Mouse (Mus musculus): Measurements from ENCODE around the gene Rere. TPM values are rescaled to one million over a fixed set of nuclear protein-coding genes. Genes with fewer than 3 reads are reported as not detected.

Rere gene
- total and polyA plus RNA-seq, 3 experiments = 19.3 to 46.4 (median 39.0) TPM

GRCm38 (mm10) chr4:150520069-150520468 lies 238.6 kb downstream of the Rere start:
- Histone ChIP-seq H3K36me3 (ENCODE audit: control insufficient read depth, insufficient read depth, low read length) (no peaks in the 10 kb centered on the region; the same call in 1 of the 2 replicates), H3K9ac (ENCODE audit: low read depth, low read length) (no peak overlapping the region), H3K4me3 (no peak overlapping the region), H3K27ac (no peak overlapping the region), H3K27me3 (ENCODE audit: control insufficient read depth, insufficient read depth, low read length) (no peaks in the 10 kb centered on the region), H3K79me2 (replicated peaks; ENCODE audit: control insufficient read depth, insufficient read depth, low read length) (peaks cover 4% of the 10 kb centered on the region; the same call in 1 of the 2 replicates), H3K4me1 (ENCODE audit: control insufficient read depth, insufficient read depth, low read length) (no peaks in the 10 kb centered on the region)
- TF ChIP-seq CTCF (IDR thresholded peaks at IDR 0.05) (no peak), EP300 (IDR thresholded peaks at IDR 0.05; ENCODE audit: insufficient read depth, low read depth, low read length) (no peak), POLR2A (IDR thresholded peaks at IDR 0.05; ENCODE audit: insufficient read depth, low read depth, low read length) (no peak)
- DNase-seq = no peak
- WGBS = 66% methylated on average over 1 of the region's 1 CpGs
- intact Hi-C loops (cut with DNase I) = no loop called here

GRCm38 (mm10) chr4:150522425-150522824 lies 241.0 kb downstream of the Rere start:
- no peak for DNase-seq
- Histone ChIP-seq H3K9ac (ENCODE audit: low read depth, low read length) (no peak overlapping the region), H3K27me3 (ENCODE audit: control insufficient read depth, insufficient read depth, low read length) (no peaks in the 10 kb centered on the region), H3K27ac (no peak overlapping the region), H3K4me1 (ENCODE audit: control insufficient read depth, insufficient read depth, low read length) (no peaks in the 10 kb centered on the region), H3K4me3 (no peak overlapping the region), H3K79me2 (replicated peaks; ENCODE audit: control insufficient read depth, insufficient read depth, low read length) (peaks cover 4% of the 10 kb centered on the region; the same call in 1 of the 2 replicates), H3K36me3 (ENCODE audit: control insufficient read depth, insufficient read depth, low read length) (no peaks in the 10 kb centered on the region)
- intact Hi-C loops (cut with DNase I) = no loop called here
- TF ChIP-seq EP300 (IDR thresholded peaks at IDR 0.05; ENCODE audit: insufficient read depth, low read depth, low read length) (no peak), CTCF (IDR thresholded peaks at IDR 0.05) (no peak), POLR2A (IDR thresholded peaks at IDR 0.05; ENCODE audit: insufficient read depth, low read depth, low read length) (no peak)
- WGBS = 81% methylated on average over 5 of the region's 5 CpGs

- no peak overlapping the region for H3K4me3 ChIP-seq
- TF ChIP-seq CTCF (IDR thresholded peaks at IDR 0.05) (no peak), EP300 (IDR thresholded peaks at IDR 0.05; ENCODE audit: insufficient read depth, low read depth, low read length) (no peak), POLR2A (IDR thresholded peaks at IDR 0.05; ENCODE audit: insufficient read depth, low read depth, low read length) (no peak)
- peaks cover 4% of the 10 kb centered on the region; the same call in 1 of the 2 replicates for H3K79me2 ChIP-seq (replicated peaks; ENCODE audit: control insufficient read depth, insufficient read depth, low read length)
- intact Hi-C loops (cut with DNase I) = no loop called here
- H3K27me3 ChIP-seq (ENCODE audit: control insufficient read depth, insufficient read depth, low read length) = no peaks in the 10 kb centered on the region
- H3K4me1 ChIP-seq (ENCODE audit: control insufficient read depth, insufficient read depth, low read length) = no peaks in the 10 kb centered on the region
- H3K36me3 ChIP-seq (ENCODE audit: control insufficient read depth, insufficient read depth, low read length) = no peaks in the 10 kb centered on the region
- H3K27ac ChIP-seq = no peak overlapping the region
- DNase-seq = no peak
- H3K9ac ChIP-seq (ENCODE audit: low read depth, low read length) = no peak overlapping the region
Observed at GRCm38 (mm10) chr4:150523351-150523750, 241.9 kb downstream of the Rere start.

GRCm38 (mm10) chr4:150526269-150526668 lies 244.8 kb downstream of the Rere start:
- Histone ChIP-seq H3K9ac (ENCODE audit: low read depth, low read length) (no peak overlapping the region), H3K27me3 (ENCODE audit: control insufficient read depth, insufficient read depth, low read length) (no peaks in the 10 kb centered on the region)
- WGBS = 96% methylated on average over 1 of the region's 1 CpGs

GRCm38 (mm10) chr4:150528426-150528825 lies 247.0 kb downstream of the Rere start:
- H3K27ac ChIP-seq = no peak overlapping the region
- H3K79me2 ChIP-seq (replicated peaks; ENCODE audit: control insufficient read depth, insufficient read depth, low read length) = peaks cover 4% of the 10 kb centered on the region; the same call in 1 of the 2 replicates
- no peaks in the 10 kb centered on the region for H3K4me1 ChIP-seq (ENCODE audit: control insufficient read depth, insufficient read depth, low read length)
- intact Hi-C loops (cut with DNase I) = no loop called here
- H3K36me3 ChIP-seq (ENCODE audit: control insufficient read depth, insufficient read depth, low read length) = no peaks in the 10 kb centered on the region
- H3K4me3 ChIP-seq = no peak overlapping the region
- no peak overlapping the region for H3K9ac ChIP-seq (ENCODE audit: low read depth, low read length)
- DNase-seq = no peak
- H3K27me3 ChIP-seq (ENCODE audit: control insufficient read depth, insufficient read depth, low read length) = no peaks in the 10 kb centered on the region
- TF ChIP-seq EP300 (IDR thresholded peaks at IDR 0.05; ENCODE audit: insufficient read depth, low read depth, low read length) = no peak
- no peak for TF ChIP-seq POLR2A (IDR thresholded peaks at IDR 0.05; ENCODE audit: insufficient read depth, low read depth, low read length)
- no peak for TF ChIP-seq CTCF (IDR thresholded peaks at IDR 0.05)
- 93% methylated on average over 1 of the region's 1 CpGs for WGBS

More at GRCm38 (mm10) chr4:150526269-150526668, 244.8 kb downstream of the Rere start:
- Histone ChIP-seq H3K27ac (no peak overlapping the region), H3K79me2 (replicated peaks; ENCODE audit: control insufficient read depth, insufficient read depth, low read length) (peaks cover 4% of the 10 kb centered on the region; the same call in 1 of the 2 replicates), H3K4me1 (ENCODE audit: control insufficient read depth, insufficient read depth, low read length) (no peaks in the 10 kb centered on the region), H3K36me3 (ENCODE audit: control insufficient read depth, insufficient read depth, low read length) (no peaks in the 10 kb centered on the region), H3K4me3 (no peak overlapping the region)
- no peak for DNase-seq
- intact Hi-C loops (cut with DNase I) = no loop called here
- TF ChIP-seq CTCF (IDR thresholded peaks at IDR 0.05) = no peak
- TF ChIP-seq POLR2A (IDR thresholded peaks at IDR 0.05; ENCODE audit: insufficient read depth, low read depth, low read length) = no peak
- TF ChIP-seq EP300 (IDR thresholded peaks at IDR 0.05; ENCODE audit: insufficient read depth, low read depth, low read length) = no peak

- no peaks in the 10 kb centered on the region for H3K4me1 ChIP-seq (ENCODE audit: control insufficient read depth, insufficient read depth, low read length)
- no peak for TF ChIP-seq CTCF (IDR thresholded peaks at IDR 0.05)
- no peak for TF ChIP-seq EP300 (IDR thresholded peaks at IDR 0.05; ENCODE audit: insufficient read depth, low read depth, low read length)
- TF ChIP-seq POLR2A (IDR thresholded peaks at IDR 0.05; ENCODE audit: insufficient read depth, low read depth, low read length) = no peak
- no peak overlapping the region for H3K9ac ChIP-seq (ENCODE audit: low read depth, low read length)
- WGBS = 90% methylated on average over 5 of the region's 5 CpGs
- H3K79me2 ChIP-seq (replicated peaks; ENCODE audit: control insufficient read depth, insufficient read depth, low read length) = peaks cover 2% of the 10 kb centered on the region; the same call in 1 of the 2 replicates
- intact Hi-C loops (cut with DNase I) = no loop called here
- DNase-seq = no peak
- H3K27ac ChIP-seq = no peak overlapping the region
- no peaks in the 10 kb centered on the region for H3K36me3 ChIP-seq (ENCODE audit: control insufficient read depth, insufficient read depth, low read length)
- no peak overlapping the region for H3K4me3 ChIP-seq
- H3K27me3 ChIP-seq (ENCODE audit: control insufficient read depth, insufficient read depth, low read length) = no peaks in the 10 kb centered on the region
Observed at GRCm38 (mm10) chr4:150528846-150529245, 247.4 kb downstream of the Rere start.

Data from heart, adult 2 months (tissue).